Mouse (Mus musculus) thymus, postnatal 10 days (tissue): ENCODE data around the gene Ndufa10.

Source experiments
- DNase-seq, 2 experiments: peaks; one replicate each; pipeline ENCODE4 v3.0.0; 2021; ENCODE audit warnings: low spot score in 2 of 2

The Ndufa10 gene

GRCm38 (mm10) chr1:92431420-92431819, 42.2 kb downstream of the Ndufa10 start:
- no peak for DNase-seq

GRCm38 (mm10) chr1:92430991-92431390, 42.7 kb downstream of the Ndufa10 start:
- no peak for DNase-seq

- no peak for DNase-seq
Measured at GRCm38 (mm10) chr1:92424714-92425113, 48.9 kb downstream of the Ndufa10 start.

GRCm38 (mm10) chr1:92405131-92405530, 68.5 kb downstream of the Ndufa10 start:
- no peak for DNase-seq

GRCm38 (mm10) chr1:92400556-92400955, 73.1 kb downstream of the Ndufa10 start:
- no peak for DNase-seq

GRCm38 (mm10) chr1:92398601-92399000, 75.1 kb downstream of the Ndufa10 start:
- DNase-seq = no peak

- DNase-seq = no peak
Measured at GRCm38 (mm10) chr1:92397511-92398051, 76.1 kb downstream of the Ndufa10 start.

- no peak for DNase-seq
Measured at GRCm38 (mm10) chr1:92394279-92394678, 79.4 kb downstream of the Ndufa10 start.

GRCm38 (mm10) chr1:92393166-92393565, 80.5 kb downstream of the Ndufa10 start:
- DNase-seq = no peak
